Mouse (Mus musculus): ENCODE measurements around the gene Ncor2. TPM values are rescaled to one million over a fixed set of nuclear protein-coding genes. Genes with fewer than 3 reads are reported as not detected.

Gene Ncor2
- total RNA-seq, 2 experiments from 2014 or later = 11.8 to 47.9 TPM

DNA sequence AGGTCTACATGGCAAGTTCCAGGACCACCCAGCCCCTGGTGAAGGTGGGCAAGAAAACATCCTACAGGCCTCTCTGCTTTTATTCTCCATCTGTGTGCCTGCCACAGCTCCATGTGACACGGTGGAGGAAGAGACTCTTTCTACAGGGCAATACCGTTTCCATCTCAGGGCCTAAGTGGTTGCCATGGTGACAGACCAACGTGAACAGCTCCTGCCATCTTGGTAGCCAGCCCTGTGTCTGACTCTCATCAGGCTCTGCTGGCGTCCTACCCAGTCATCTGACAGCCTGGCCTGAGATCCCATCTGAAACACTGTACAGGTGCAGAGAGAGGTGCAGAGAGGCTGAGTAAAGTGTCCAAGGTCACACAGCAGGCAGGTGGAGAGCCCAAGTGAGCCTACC is 45.4 kb downstream of the Ncor2 start:
- ATAC-seq (replicated peaks; ENCODE audit: poor library complexity, severe bottlenecking) = no peak

DNA sequence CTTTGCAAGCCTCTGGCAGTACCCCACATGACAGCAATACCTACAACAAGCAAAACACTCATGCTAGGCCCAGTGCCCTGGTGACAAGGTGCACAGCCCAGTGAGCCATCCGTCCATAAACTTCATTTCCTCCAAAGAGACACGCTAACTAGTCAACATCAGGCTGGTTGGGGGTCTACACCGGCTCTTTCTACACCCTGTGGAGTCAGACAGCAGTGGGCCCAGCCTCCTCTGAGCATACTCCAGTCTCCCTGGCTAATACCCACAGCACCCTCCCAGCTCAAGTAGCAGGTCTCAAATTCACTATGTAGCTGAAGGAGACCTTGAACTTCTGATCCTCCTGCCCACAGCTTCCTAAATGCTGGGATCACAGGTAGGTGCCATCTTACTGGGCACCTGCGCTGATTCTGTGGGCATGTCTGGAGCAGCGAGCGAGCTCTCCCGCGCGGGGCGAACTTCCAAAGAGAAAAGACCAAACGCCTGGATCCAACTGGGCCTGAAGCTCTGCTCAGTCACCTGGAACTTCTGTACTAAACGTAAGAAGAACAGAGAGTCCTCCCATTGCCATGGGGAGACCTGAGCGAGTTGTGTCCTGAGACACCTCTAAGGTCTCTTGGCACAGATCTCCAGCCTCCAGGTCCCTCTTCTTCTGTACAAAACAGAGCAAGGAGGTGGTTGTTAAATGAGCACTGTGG is 46.3 kb downstream of the Ncor2 start:
- ATAC-seq (replicated peaks; ENCODE audit: poor library complexity, severe bottlenecking) = no peak

DNA sequence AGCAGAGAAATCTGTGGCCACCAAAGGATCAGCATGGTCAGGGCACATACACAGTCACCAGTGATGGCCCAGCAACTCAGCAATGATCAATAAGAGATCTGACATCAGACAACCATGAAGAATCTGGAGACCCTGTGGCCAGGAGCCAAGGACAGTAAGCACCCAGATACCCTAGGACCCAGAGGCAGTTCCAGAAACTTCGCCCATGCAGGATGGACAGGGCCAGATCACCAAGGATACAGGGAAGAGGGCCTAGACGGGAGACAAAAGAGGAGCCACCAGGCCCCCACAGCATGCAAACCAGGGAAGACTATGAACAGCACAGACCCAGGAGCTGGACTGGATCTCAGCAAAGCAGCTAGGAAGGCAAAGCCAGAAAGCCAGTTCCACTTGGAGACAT is 47.0 kb downstream of the Ncor2 start:
- no peak for ATAC-seq (replicated peaks; ENCODE audit: poor library complexity, severe bottlenecking)

DNA sequence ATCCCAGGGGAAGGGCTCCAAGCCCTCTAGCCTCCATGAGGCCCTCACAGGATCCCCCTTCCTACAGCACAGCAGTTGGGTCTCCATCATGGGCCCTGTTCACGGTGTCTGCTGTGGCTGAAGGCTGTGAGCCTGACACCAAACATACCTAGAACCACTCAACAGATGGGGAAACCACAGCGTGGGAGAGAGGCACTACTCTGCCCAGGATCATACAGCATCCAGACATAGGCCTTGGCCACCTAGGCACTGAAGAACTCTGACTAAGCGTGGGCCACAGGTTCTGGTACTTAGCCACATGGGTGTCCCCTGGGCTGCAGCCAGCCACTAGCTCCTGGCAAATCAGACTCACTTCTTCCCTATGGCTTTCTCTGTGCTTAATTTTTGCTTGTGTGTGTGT is 48.6 kb downstream of the Ncor2 start:
- ATAC-seq (replicated peaks; ENCODE audit: poor library complexity, severe bottlenecking) = no peak

DNA sequence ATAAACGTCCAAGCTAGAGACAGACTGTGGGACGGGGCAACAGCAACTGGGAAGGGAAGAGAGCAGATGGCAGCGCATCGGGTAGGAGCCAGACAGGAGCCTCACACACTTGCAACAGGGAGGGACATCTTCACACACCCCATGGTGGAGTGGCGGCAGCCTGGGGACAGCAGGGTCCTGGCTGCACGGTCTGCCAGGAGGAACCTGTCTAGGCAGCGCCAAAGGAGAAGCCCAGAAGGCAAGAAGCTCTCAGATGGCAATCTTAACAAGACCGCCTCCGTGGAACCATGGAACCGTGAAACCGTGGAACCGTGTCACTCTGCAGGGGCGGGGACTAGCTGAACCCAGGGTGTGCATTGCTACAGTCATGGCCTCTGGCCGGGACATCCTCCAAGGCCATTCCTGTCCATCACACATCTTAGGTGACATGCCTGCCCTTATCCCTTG is 50.1 kb downstream of the Ncor2 start:
- ATAC-seq (replicated peaks; ENCODE audit: poor library complexity, severe bottlenecking) = 0 out of 2 replicates have a peak, but pooled peaks have one; percentile 6

DNA sequence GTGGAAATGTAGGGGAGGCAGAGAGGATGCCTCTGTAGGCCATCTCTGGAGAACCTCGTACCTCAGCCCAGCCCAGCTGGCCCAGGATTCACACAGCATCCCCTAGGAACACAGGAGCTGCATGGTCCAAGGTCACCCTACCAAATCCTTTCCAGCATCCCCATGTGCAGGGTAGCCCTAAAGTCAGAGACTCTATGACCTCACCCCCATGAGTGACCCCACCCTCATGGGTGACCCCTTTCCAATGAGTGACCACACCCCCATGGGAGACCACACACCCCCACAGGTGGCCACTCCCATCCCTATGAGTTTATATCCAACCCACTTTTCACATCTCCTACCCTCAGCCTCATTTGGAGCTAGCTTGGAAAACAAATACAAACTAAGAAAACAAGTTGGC is 51.1 kb downstream of the Ncor2 start:
- ATAC-seq (replicated peaks; ENCODE audit: poor library complexity, severe bottlenecking) = no peak

DNA sequence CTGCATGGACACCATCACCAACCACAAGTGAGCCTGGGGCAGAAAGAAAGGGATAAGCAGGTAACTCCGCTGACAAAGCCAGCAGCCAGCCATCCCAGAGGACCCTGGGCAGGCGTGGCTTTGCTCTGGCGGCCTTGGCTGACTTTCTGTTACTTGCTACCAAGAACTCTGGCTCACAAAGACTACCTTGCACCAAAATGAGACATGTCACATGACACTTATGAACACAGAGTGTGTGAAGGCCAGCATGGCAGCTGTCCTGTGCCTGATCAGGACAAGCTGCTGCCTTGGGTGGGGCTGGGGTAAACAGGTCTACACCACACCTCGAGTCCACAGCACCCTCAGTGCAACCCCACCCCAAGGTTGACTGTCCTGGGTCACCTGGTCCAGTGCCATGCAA is 51.6 kb downstream of the Ncor2 start:
- no peak for ATAC-seq (replicated peaks; ENCODE audit: poor library complexity, severe bottlenecking)

DNA sequence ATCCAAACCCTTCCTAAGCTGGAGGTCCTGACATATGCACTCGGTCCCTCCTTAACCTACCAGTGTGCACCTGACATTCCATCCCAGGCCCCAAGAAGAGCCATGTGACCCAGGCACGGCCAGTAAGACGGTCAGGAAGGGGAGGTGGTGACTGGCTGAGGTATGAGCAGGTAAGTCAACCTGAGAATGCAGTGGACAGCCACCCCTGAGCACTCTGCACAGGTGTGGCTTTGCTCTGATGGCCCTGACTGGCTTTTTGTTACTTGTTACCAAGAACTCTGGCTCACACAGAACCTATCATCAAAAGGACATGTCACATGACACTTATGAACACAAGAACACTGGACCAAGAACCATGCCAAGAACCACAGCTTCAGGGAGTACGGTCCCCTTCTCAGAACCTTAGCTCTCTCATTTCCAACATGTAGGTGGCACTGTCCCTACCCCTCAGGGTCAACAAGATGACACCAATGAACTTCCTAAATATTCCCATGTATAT is 53.0 kb downstream of the Ncor2 start:
- ATAC-seq (replicated peaks; ENCODE audit: poor library complexity, severe bottlenecking) = no peak

DNA sequence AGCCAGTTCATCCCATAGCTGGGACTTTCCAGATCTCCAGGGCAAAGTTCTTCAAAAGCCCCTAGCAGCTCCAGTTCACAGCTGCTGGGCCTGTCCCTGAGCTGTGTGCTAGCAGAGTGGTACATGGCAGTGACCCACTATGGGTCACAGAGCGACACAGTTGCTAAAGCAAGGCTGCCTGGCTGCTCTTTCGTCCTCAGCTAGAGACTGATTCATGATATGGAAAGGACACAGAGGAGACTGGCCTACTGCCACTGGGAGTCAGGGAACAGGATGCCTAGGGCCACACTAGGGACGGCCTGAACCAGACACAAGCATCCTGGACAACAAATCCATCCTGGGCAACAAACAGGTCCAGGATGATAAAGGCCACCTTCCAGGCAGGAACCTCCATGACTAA is 53.8 kb downstream of the Ncor2 start:
- no peak for ATAC-seq (replicated peaks; ENCODE audit: poor library complexity, severe bottlenecking)

DNA sequence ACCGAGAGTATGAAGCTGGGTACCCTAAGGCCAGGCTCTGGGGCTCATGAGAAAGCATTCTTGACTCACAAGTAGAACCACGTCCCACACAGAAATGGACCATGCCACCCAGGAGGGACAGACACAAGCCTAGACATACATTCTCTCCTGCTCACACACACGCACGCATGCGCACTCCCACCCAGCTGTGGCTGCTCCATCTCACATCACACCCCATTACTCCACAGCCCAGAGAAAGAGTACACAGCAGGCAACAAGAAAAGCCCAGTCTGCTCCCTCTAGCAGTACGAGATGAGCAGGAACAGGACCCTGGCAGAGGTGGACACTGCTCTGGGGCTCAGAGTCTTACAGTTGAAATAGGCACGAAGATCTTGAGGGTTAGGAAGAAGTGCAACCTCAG is 55.0 kb downstream of the Ncor2 start:
- no peak for ATAC-seq (replicated peaks; ENCODE audit: poor library complexity, severe bottlenecking)

DNA sequence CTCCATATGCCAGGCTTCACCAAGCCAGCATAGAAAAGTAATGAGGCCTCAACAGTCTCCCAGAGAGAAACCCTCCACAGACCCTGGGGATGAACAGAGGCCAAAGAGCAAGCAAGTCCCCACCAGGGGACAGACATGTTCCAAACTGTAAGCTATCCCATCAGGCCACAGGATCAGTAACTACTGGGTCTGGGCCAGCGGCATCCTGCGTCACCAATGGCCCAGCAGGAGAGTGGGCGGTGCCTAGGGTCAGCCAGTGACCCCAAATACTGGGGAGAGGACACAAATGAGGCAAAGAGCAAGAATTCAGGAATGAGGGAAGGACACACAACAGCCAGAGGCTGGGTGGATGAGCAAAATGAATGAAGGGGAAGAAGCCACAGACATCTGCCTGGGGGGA is 55.8 kb downstream of the Ncor2 start:
- no peak for ATAC-seq (replicated peaks; ENCODE audit: poor library complexity, severe bottlenecking)

DNA sequence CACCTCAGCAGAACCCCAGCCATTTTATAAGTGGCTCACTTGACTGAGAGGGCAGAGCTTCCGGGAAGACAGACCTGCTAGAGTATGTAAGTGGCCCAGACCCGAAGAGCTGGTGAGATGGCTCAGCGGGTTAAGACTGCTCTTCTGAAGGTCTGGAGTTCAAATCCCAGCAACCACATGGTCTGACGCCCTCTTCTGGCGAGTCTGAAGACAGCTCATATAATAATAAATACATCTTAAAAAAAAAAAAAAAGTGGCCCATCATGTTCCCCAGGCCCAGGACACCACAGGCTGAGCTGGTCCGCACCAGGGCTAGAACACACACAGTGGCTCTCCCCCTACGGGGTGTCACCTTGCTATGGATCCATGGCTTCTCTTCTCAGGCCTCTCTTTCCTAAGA is 56.5 kb downstream of the Ncor2 start:
- no peak for ATAC-seq (replicated peaks; ENCODE audit: poor library complexity, severe bottlenecking)

DNA sequence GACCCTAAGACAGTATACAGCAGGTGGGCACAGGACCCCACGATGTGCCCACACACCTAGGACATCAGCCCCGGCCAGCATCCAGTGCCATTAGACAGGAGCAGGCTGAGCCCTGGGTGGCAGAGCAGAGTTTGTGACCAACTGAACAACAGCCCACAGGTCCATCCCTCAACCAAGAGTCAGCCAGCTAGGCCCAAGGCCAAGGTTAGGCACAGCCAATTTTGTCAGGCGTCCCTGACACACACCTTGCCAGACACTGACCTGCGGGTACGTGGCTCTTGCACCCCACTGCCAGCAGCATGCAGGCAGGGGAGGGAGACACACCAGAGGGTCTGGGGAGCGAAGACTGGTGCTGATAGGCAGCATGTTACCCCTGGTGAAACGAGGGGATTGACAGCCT is 57.0 kb downstream of the Ncor2 start:
- no peak for ATAC-seq (replicated peaks; ENCODE audit: poor library complexity, severe bottlenecking)

DNA sequence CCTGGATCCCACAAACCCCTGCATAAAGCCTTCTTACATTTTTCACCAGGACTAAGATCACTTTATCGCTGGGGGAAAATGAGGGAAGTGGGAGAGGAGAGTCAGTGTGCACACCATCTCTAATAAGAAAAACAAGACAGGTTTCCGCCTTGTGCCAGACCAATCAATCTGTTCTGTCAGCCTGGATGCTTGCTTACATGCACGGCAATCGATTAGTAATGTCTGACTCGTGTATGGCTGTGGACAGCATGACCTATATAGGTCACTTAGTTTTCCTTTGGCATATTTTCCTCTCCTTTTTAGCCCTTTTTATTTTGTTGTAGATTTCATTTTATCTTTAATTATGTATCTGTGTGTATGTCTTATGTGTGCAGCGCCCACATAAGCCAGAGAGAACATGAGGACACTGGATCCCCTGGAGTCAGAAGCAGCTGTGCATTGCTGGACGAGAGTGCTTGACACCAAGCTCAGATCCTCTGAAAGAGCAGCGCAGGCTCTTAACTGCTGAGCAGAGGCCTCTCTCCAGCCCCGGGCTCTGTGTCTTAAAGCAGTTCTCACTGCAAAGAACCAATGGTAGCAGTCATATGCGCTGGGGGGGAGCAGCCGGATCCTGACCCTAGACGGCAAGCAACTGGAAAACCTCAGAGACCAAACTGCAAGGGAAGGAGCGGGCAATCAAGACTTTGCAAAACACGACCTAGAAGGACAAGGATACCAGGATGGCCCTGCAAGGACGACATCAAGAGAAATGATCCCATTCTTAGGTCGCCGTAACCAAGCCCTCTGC is 58.3 kb downstream of the Ncor2 start:
- ATAC-seq (replicated peaks; ENCODE audit: poor library complexity, severe bottlenecking) = no peak

DNA sequence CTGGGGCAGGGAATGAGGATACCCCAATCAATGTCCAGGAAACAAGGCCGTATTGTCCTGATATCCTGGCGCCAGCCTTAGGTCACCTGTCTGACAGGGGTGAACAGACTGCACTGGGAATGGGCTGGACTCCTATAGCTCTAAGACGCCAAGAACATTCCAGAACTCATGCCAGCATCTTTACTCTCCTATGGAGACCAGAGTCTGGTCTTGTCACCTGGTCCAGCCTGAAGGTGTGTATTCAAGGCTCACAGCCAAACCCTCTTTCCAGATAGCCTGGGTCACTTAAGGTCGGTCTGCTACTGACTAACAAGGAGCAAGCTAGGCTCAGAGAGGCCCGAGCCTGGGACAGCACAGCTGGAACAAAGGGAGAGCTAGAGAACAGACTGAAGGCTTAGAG is 61.8 kb downstream of the Ncor2 start:
- ATAC-seq (replicated peaks; ENCODE audit: poor library complexity, severe bottlenecking) = no peak

DNA sequence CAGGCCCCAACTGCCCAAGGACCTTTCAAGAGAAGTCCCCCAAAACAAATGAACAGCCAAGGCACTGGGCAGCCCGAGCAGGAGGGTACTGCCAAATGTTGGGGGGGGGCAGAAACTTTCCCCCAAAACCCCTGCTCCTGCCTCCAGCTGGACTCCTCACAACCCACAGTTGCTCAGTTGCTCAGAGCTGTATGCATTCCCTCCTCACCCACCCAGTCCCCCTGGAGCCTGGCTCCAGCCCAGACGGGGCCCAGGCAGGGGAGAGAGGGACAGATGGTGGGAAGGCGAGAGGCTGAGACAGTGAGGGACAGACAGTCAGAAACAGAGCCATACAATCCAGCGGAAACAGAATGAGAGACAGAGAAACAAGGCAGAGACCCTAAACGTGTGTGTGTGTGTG is 66.0 kb downstream of the Ncor2 start:
- ATAC-seq (replicated peaks; ENCODE audit: poor library complexity, severe bottlenecking) = no peak

DNA sequence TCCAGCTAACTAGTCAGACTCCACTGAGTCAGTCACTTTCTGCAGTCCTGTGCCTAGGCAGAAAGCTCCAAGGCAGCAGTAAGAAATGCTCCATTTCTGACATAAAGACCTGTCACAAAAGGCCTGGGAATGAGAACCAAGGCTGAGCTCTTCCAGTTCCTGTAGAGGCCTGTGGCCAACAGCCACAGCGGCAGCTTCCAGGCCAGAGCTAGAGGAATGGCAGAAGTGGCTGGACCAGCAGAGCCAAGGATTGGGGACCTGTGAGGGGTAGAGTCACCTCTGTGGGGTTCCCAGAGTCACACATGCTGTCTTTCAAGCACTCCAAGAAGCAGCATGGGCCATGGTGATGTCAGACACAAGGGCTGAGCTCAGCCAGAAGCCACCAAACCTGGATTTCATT is 66.4 kb downstream of the Ncor2 start:
- ATAC-seq (replicated peaks; ENCODE audit: poor library complexity, severe bottlenecking) = no peak

DNA sequence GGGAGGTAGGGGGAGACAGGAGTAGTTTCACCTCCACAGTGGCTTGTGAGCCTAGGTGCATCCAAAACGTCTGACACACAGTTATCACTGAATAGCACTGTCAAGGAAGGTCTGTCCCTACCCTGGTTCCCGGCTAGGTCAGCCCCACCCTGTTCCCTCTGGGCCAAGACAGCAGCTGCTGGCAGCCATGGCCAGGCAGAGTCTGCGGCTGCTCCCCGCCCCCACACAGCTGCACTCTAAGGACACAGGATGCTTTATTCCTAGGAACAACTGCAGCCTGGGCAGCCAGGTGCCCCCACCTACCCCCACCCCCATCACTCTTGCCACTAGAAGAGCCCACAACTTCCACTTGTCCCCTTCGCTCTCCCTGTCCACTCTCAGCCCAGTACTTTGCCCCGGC is 67.9 kb downstream of the Ncor2 start:
- no peak for ATAC-seq (replicated peaks; ENCODE audit: poor library complexity, severe bottlenecking)

DNA sequence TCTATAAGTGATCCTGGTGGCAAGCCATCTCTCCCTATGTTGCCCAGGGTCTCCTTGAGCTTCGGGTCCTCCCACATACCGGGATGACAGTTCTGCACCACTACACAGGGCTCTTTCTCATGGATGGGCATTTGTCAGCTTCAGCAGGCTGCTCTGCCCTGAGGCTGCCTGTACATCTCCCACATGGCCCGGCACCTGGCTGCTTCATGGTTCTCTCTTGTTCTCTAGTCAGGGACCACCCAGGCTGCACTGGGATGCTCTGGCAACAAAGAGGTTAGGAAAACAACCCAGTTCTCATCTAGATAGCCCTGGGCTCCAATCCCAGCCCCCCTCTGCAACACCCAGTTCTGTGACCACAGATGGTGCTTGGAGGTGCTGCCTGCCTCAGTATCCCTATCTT is 68.3 kb downstream of the Ncor2 start:
- no peak for ATAC-seq (replicated peaks; ENCODE audit: poor library complexity, severe bottlenecking)

DNA sequence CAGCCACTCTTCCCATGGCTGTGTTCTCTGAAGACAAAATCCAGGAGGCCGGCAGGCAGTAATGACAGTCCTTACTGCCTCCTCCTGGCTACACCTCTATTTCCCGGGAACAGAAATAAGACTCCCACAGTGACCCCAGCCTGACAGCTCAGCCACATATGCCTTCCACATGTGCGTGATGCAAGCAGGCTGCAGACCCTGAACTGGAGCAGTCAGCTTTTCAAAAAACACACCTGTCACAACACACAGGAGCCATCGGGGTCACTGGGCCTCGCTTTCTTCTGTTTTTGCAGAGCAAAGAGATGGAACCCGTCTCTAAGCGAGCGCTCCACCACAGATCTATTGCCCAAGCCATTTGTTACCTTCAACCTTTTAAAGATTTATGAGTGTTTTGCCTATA is 68.8 kb downstream of the Ncor2 start:
- no peak for ATAC-seq (replicated peaks; ENCODE audit: poor library complexity, severe bottlenecking)

DNA sequence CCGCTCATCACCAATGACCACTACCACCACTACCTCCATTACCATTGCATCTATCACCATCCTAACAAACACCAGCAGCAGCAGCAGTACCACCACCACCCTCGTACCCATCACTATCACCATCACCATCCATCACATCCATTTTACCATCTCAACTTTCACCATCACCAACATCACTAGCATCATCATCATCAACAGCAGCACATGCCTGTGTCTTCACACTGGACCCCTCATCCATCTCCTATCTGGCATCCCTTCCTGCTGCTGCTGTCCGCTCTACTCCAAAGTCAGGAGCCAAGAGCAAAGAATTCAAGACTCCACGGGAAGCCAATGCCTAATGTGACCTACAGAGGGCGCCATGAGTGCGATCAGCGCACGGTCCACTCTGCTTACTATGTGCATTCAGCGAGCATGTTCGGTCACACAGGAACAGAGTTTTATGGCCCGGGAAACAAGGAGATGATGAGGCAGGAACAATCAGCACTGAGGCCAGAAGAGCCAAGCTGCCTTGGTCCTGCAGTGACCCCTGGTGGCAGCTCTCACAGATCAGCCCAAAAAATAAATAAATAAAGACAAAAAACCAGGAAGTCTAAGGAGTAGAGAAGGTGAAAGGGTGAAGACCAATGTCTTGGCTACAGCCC is 71.9 kb downstream of the Ncor2 start:
- ATAC-seq (replicated peaks; ENCODE audit: poor library complexity, severe bottlenecking) = peak; percentile 33
